Mouse (Mus musculus) hindbrain, embryonic 15.5 days (tissue): ENCODE measurements around the gene Heatr5a. TPM values are rescaled to one million over a fixed set of nuclear protein-coding genes. Genes with fewer than 3 reads are reported as not detected.
A peak's percentile ranks its signal among the peaks of the same experiment; 100 is the strongest.

Source experiments
- ATAC-seq: fragments of 200-750 bp; cut with Nextera tagmentation; 2 replicates; pipeline ENCODE4 v1.8.0; 2017; ENCODE audit warnings: low read depth, moderate number of reproducible peaks, moderate TSS enrichment; ENCODE audit not compliant: low FRiP score
- H3K27ac ChIP-seq: fragments of 300-500 bp; sonication (generic); replicated peaks from 2 replicates; pipeline ENCODE4 v1.5.1; 2015; ENCODE audit warnings: mild to moderate bottlenecking, inconsistent platforms
- H3K27me3 ChIP-seq: fragments of 300-500 bp; sonication (generic); 2 replicates; pipeline ENCODE4 v1.6.1; 2015; ENCODE audit warnings: control low read depth, inconsistent platforms
- H3K36me3 ChIP-seq: fragments of 300-500 bp; sonication (generic); 2 replicates; pipeline ENCODE4 v1.6.1; 2015; ENCODE audit warnings: control low read depth, inconsistent platforms
- H3K4me1 ChIP-seq: fragments of 300-500 bp; sonication (generic); replicated peaks from 2 replicates; pipeline ENCODE4 v1.6.1; 2015; ENCODE audit warnings: control low read depth, inconsistent platforms
- H3K4me2 ChIP-seq: fragments of 300-500 bp; sonication (generic); 2 replicates; pipeline ENCODE4 v1.6.1; 2015; ENCODE audit warnings: moderate library complexity, mild to moderate bottlenecking, inconsistent platforms
- H3K4me3 ChIP-seq: fragments of 300-500 bp; sonication (generic); 2 replicates; pipeline ENCODE4 v1.5.1; 2015; ENCODE audit warnings: mild to moderate bottlenecking, inconsistent platforms
- H3K9ac ChIP-seq: fragments of 300-500 bp; sonication (generic); 2 replicates; pipeline ENCODE4 v1.6.1; 2015; ENCODE audit warnings: inconsistent platforms
- H3K9me3 ChIP-seq: fragments of 300-500 bp; sonication (generic); 2 replicates; pipeline ENCODE4 v1.6.1; 2016; ENCODE audit warnings: control low read depth, inconsistent platforms
- WGBS: fragments of 180-500 bp; shearing (Covaris S2); methylation state at CpG from one replicate; pipeline ENCODE4 v1.1.7; 2015; 5-methylcytosine and 5-hydroxymethylcytosine counted together
- polyA plus RNA-seq: library from polyadenylated mRNA; unstranded; fragments of >200 nt; fragmentation: Nextera tagmentation; extraction: Ambion mirVana; gene quantifications from 2 replicates; pipeline ENCODE4 v1.2.1, GENCODE M21; 2015

Heatr5a gene
- polyA plus RNA-seq, 1 experiment from 2014 or later = 7.1 TPM

DNA sequence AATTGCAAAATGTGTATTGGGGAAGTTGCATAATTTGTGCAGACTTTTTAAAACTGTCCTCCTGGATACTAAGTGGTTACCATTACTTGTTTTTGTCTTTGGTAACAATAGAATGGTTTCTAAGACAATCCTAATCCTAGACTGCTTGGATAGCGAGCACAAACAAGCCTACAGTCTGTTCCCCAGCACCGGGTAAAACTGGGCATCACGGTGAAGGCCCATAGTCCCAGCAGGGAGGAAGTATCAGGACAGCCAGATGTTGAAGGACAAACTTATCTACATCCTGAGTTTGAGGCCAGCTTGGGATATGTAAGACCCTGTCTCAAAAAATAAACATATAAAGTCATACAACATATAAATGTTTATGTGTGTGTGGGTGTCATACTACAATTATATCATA is 135.9 kb downstream of the Heatr5a start:
- Histone ChIP-seq H3K9ac (no peak overlapping the region), H3K27ac (no peak overlapping the region), H3K4me1 (peaks cover 3% of the 10 kb centered on the region), H3K27me3 (no peaks in the 10 kb centered on the region), H3K4me2 (no peak overlapping the region), H3K9me3 (no peaks in the 10 kb centered on the region), H3K36me3 (no peaks in the 10 kb centered on the region), H3K4me3 (no peak overlapping the region)
- ATAC-seq = no peak
- WGBS = 73% methylated on average over 3 of the region's 3 CpGs

GRCm38 (mm10) chr12:51831931-51832330 is 139.2 kb downstream of the Heatr5a start:
- no peak overlapping the region for H3K9ac ChIP-seq
- no peak overlapping the region for H3K4me3 ChIP-seq
- no peak for ATAC-seq
- H3K27ac ChIP-seq = no peak overlapping the region
- WGBS = 77% methylated on average over 13 of the region's 13 CpGs
- peaks cover 22% of the 10 kb centered on the region for H3K4me1 ChIP-seq
- no peak overlapping the region for H3K4me2 ChIP-seq
- H3K27me3 ChIP-seq = no peaks in the 10 kb centered on the region
- no peaks in the 10 kb centered on the region for H3K36me3 ChIP-seq
- H3K9me3 ChIP-seq = no peaks in the 10 kb centered on the region

DNA sequence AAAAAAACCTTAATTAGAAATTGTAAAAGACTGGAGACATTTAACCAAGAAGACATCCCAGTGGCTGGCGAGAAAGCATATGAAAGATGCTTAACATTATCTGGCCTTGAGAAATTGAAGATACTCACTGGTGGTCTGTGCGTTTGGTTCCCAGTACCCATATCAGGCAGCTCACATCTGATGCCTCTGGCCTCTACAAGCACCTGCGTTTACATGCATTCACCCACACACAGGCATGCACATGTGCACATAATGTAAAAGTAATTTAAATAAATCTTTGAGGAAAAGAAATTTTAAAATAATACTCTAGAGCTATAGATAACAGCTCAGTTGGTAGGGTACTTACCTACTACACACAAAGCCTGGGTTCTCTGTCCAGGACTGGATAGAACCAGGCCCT is 139.8 kb downstream of the Heatr5a start:
- Histone ChIP-seq H3K27me3 (no peaks in the 10 kb centered on the region), H3K4me1 (peaks cover 22% of the 10 kb centered on the region), H3K4me3 (no peak overlapping the region), H3K9me3 (no peaks in the 10 kb centered on the region), H3K27ac (no peak overlapping the region), H3K4me2 (no peak overlapping the region), H3K36me3 (no peaks in the 10 kb centered on the region), H3K9ac (no peak overlapping the region)
- 95% methylated on average over 3 of the region's 3 CpGs for whole genome bisulfite sequencing
- no peak for ATAC-seq

DNA sequence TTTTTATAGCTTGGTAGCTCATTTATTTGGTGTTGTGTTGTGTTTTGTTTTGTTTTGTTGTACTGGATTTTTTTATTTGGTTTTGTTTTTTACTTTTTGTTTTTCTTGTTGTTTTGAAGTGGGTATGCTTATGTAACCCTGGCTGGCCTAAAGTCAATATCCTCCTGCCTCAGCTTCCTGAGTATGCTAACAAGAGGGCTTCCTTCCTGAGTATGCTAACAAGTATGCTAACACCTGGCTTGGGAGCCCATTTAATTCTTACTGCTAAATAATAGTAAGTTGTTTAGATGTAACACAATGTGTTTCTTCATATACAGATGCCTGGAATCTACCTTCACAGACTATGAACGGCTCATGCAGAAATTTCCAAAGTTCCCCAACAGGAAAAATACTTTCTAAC is 140.4 kb downstream of the Heatr5a start:
- ATAC-seq = no peak
- H3K36me3 ChIP-seq = no peaks in the 10 kb centered on the region
- H3K9ac ChIP-seq = no peak overlapping the region
- H3K4me3 ChIP-seq = no peak overlapping the region
- peak overlapping the region; percentile 71 for H3K4me2 ChIP-seq
- 95% methylated on average over 1 of the region's 1 CpGs for WGBS
- H3K9me3 ChIP-seq = no peaks in the 10 kb centered on the region
- peaks cover 25% of the 10 kb centered on the region for H3K4me1 ChIP-seq
- H3K27me3 ChIP-seq = no peaks in the 10 kb centered on the region
- no peak overlapping the region for H3K27ac ChIP-seq

DNA sequence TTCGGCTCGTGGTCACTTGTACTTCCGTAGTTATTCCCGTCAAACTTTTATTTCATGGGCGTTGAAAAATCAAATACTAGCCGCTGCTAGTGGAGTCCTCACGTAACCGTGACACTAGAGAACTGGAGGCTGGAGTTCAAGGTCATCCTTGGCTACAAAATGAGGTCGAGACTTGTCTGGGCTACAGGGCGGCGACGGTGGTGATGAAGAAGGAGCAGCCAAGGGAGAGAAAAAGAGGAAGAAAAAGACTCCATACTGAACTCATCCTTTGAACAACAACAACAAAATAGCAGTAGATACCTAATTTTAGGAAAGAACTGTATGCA is 141.1 kb downstream of the Heatr5a start:
- WGBS = 0% methylated on average over 12 of the region's 12 CpGs
- ATAC-seq = no peak
- Histone ChIP-seq H3K4me1 (peaks cover 25% of the 10 kb centered on the region), H3K4me3 (peak overlapping the region; percentile 97), H3K27me3 (no peaks in the 10 kb centered on the region), H3K9ac (peak overlapping the region; percentile 100), H3K36me3 (peaks cover 3% of the 10 kb centered on the region; the same call in 1 of the 2 replicates), H3K27ac (peak overlapping the region; percentile 97), H3K4me2 (peak overlapping the region; percentile 71), H3K9me3 (no peaks in the 10 kb centered on the region)

GRCm38 (mm10) chr12:51829290-51830076 is 141.6 kb downstream of the Heatr5a start, which contains the start of gene Hectd1:
Gene Hectd1 (minus strand): TSS chr12:51829536.
- H3K4me3 ChIP-seq = peak within 1 kb of the TSS; percentile 97
- under 1% methylated on average over 93 of the region's 114 CpGs for WGBS
- peak within 1 kb of the TSS; percentile 100 for H3K9ac ChIP-seq
- H3K4me1 ChIP-seq = peaks cover 25% of the 10 kb centered on the region
- peaks cover 3% of the 10 kb centered on the region; the same call in 1 of the 2 replicates for H3K36me3 ChIP-seq
- H3K27ac ChIP-seq = peak within 1 kb of the TSS; percentile 97
- peak within 1 kb of the TSS; percentile 71 for H3K4me2 ChIP-seq
- peak; percentile 91 for ATAC-seq
- H3K9me3 ChIP-seq = no peaks in the 10 kb centered on the region
- H3K27me3 ChIP-seq = no peaks in the 10 kb centered on the region

GRCm38 (mm10) chr12:51828716-51829289 is 142.3 kb downstream of the Heatr5a start:
- Histone ChIP-seq H3K4me2 (peak overlapping the region; percentile 71), H3K27me3 (no peaks in the 10 kb centered on the region), H3K36me3 (peaks cover 3% of the 10 kb centered on the region; the same call in 1 of the 2 replicates), H3K27ac (peak overlapping the region; percentile 97), H3K4me3 (peak overlapping the region; percentile 97), H3K9me3 (no peaks in the 10 kb centered on the region), H3K9ac (peak overlapping the region; percentile 100), H3K4me1 (peaks cover 25% of the 10 kb centered on the region)
- under 1% methylated on average over 61 of the region's 66 CpGs for WGBS
- peak; percentile 16 for ATAC-seq

DNA sequence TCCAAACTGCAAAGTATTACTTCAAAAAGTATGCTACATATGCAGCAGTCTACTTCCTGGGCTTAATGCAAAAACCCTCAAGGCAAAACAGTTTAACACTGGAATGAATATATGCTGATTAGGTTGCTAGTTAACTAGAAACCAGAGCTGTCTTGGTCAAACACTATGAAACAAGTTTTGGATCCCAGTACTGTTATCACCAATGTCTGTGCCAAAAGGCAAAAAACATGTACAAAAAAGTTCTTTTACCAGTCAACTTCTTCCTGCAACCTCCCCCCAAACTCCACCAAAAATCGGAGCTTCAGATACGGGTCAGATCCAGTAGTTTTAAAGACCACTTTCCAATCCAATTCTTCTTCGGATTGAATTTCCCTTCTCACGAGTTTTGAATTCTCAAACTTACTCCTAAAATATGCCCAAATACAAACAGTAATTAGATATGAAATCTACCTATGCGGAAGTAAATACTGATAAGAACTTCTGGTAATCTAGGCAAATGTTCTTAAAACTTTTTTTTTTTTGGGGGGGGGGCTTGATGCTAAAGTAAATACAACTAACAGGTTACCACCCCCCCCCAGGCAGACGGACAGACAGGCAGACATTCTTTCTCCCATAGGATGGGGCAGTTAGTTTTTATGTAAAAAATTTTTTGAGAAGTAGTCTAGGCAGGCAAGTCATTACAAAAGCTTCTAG is 143.0 kb downstream of the Heatr5a start:
- Histone ChIP-seq H3K9me3 (no peaks in the 10 kb centered on the region), H3K4me1 (peaks cover 25% of the 10 kb centered on the region), H3K27me3 (no peaks in the 10 kb centered on the region), H3K4me3 (peak overlapping the region; percentile 97), H3K36me3 (peaks cover 3% of the 10 kb centered on the region; the same call in 1 of the 2 replicates), H3K9ac (peak overlapping the region; percentile 100), H3K27ac (peak overlapping the region; percentile 97), H3K4me2 (peak overlapping the region; percentile 71)
- no peak for ATAC-seq
- 32% methylated on average over 6 of the region's 6 CpGs for WGBS

Other genes with a start within 250 kb of the Heatr5a start
- gene Hectd1, start 141.8 kb downstream of the Heatr5a start, polyA plus RNA-seq = 35.3 and 37.0 TPM in 2 replicates
- 19.7 and 20.6 TPM in 2 replicates for gene Dtd2, start 35.2 kb upstream of the Heatr5a start, polyA plus RNA-seq
- gene Gpr33, start 56.7 kb upstream of the Heatr5a start, polyA plus RNA-seq = not detected in 2 replicates
- gene Nubpl, start 126.4 kb upstream of the Heatr5a start, polyA plus RNA-seq = 6.7 and 7.8 TPM in 2 replicates